Mouse (Mus musculus): Measurements from ENCODE around the gene Flvcr1.

- no peak for TF ChIP-seq EP300 (IDR thresholded peaks at IDR 0.05)
- TF ChIP-seq CTCF (IDR thresholded peaks at IDR 0.05), result no peak
These were observed 54.0 kb downstream of the Flvcr1 start for GRCm38 (mm10) chr1:190971708-190972610.

Data from lung, postnatal 0 days (tissue).